Mouse (Mus musculus): ENCODE measurements around the gene Lypd5.

DNA sequence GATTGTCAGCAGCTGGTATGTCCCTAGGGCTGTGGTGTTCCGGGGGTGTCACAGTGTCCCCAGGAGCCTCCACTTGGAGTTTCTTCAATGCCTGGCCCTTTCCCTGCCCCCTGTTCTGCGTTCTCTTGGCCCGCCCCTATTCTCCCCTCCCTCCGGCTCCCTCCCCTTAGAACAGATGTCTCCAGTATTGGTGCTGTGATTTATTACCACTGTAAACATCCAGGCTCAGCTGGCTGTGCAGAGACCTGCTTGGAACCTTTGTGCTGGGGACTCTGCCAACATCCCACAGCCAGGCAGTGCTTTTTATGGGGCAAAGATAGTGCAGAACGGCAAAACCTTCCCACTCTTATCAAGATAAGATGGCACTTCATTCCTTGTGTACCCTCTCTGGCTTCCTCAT is 42.1 kb downstream of the Lypd5 start:
- no peak for TF ChIP-seq POLR2A (IDR thresholded peaks at IDR 0.05; ENCODE audit: insufficient read depth, low read depth, low read length)
- TF ChIP-seq CTCF (IDR thresholded peaks at IDR 0.05; ENCODE audit: insufficient read depth, low read depth, low read length) = no peak

Data from olfactory bulb, adult 2 months (tissue).